Mouse (Mus musculus) urinary bladder, postnatal 25 days (tissue): ENCODE results near the gene Smc1b.
A peak's percentile ranks its signal among the peaks of the same experiment; 100 is the strongest.

Experiments used
- DNase-seq: peaks from one replicate; pipeline ENCODE4 v3.0.0; 2022; ENCODE audit warnings: low spot score

The Smc1b gene

GRCm38 (mm10) chr15:85131275-85132192 lies at the start of gene Smc1b, which contains the start of gene Ribc2:
Smc1b (minus strand) TSS chr15:85131964.
Ribc2 (plus strand) TSS chr15:85132078.
- peak; percentile 69 for DNase-seq

- no peak for DNase-seq
Observed at GRCm38 (mm10) chr15:85180368-85180767, 48.6 kb upstream of the Smc1b start.

- DNase-seq = no peak
Observed at GRCm38 (mm10) chr15:85179528-85180180, 47.9 kb upstream of the Smc1b start.

GRCm38 (mm10) chr15:85178172-85178571 lies 46.4 kb upstream of the Smc1b start:
- no peak for DNase-seq

GRCm38 (mm10) chr15:85177576-85177975 lies 45.8 kb upstream of the Smc1b start:
- DNase-seq = peak; percentile 50

- DNase-seq = no peak
Observed at GRCm38 (mm10) chr15:85174060-85174459, 42.3 kb upstream of the Smc1b start.

- DNase-seq = no peak
Observed at GRCm38 (mm10) chr15:85173425-85173824, 41.7 kb upstream of the Smc1b start.

GRCm38 (mm10) chr15:85172054-85172453 lies 40.3 kb upstream of the Smc1b start:
- no peak for DNase-seq

- no peak for DNase-seq
Observed at GRCm38 (mm10) chr15:85167086-85167679, 35.4 kb upstream of the Smc1b start.

GRCm38 (mm10) chr15:85166433-85166933 lies 34.7 kb upstream of the Smc1b start:
- no peak for DNase-seq

- peak; percentile 37 for DNase-seq
Observed at GRCm38 (mm10) chr15:85162693-85163663, 31.2 kb upstream of the Smc1b start.

- DNase-seq = no peak
Observed at GRCm38 (mm10) chr15:85161416-85161815, 29.7 kb upstream of the Smc1b start.

- DNase-seq = no peak
Observed at GRCm38 (mm10) chr15:85156198-85156597, 24.4 kb upstream of the Smc1b start.

GRCm38 (mm10) chr15:85154091-85154490 lies 22.3 kb upstream of the Smc1b start:
- no peak for DNase-seq

- DNase-seq = no peak
Observed at GRCm38 (mm10) chr15:85152577-85152976, 20.8 kb upstream of the Smc1b start.

GRCm38 (mm10) chr15:85151433-85151918 lies 19.7 kb upstream of the Smc1b start:
- DNase-seq = peak; percentile 79

GRCm38 (mm10) chr15:85144249-85144648 lies 12.5 kb upstream of the Smc1b start:
- peak; percentile 1 for DNase-seq

GRCm38 (mm10) chr15:85143747-85144146 lies 12.0 kb upstream of the Smc1b start:
- DNase-seq = peak; percentile 1

GRCm38 (mm10) chr15:85143161-85143560 lies 11.4 kb upstream of the Smc1b start:
- DNase-seq = peak; percentile 2

- DNase-seq = peak; percentile 1
Observed at GRCm38 (mm10) chr15:85142441-85142840, 10.7 kb upstream of the Smc1b start.

GRCm38 (mm10) chr15:85141290-85141689 lies 9.5 kb upstream of the Smc1b start:
- DNase-seq = no peak
